Mouse (Mus musculus) liver, adult 2 months (tissue): Measurements from ENCODE around the gene Borcs8.

Source experiments
- CTCF ChIP-seq: fragments of 200-500 bp; IDR thresholded peaks from 2 replicates; pipeline ENCODE4 v1.5.1; 2011; ENCODE audit warnings: low read depth, low read length, control low read depth
- POLR2A ChIP-seq: fragments of 200-500 bp; IDR thresholded peaks from 2 replicates; pipeline ENCODE4 v1.6.1; 2011; ENCODE audit warnings: low read length, control low read depth; ENCODE audit not compliant: insufficient read depth; ENCODE audit errors: extremely low read depth

- no peak for TF ChIP-seq CTCF
- TF ChIP-seq POLR2A, result peak; percentile 86
Measured at GRCm38 (mm10) chr8:70172043-70172681, 32.9 kb downstream of the Borcs8 start, which contains the start of gene Tmem161a.
